Mouse (Mus musculus) embryonic facial prominence, embryonic 11.5 days (tissue): ENCODE measurements around the gene Nupl2. TPM values are rescaled to one million over a fixed set of nuclear protein-coding genes. Genes with fewer than 3 reads are reported as not detected.

Source experiments
- ATAC-seq: fragments of 200-750 bp; cut with Nextera tagmentation; replicated peaks from 2 replicates; pipeline ENCODE4 v1.8.0; 2017; ENCODE audit warnings: low read depth; ENCODE audit not compliant: insufficient number of reproducible peaks, low FRiP score, low TSS enrichment
- DNase-seq: peaks from one replicate; pipeline ENCODE4 v3.0.0-alpha.2; 2015; ENCODE audit warnings: low spot score
- H3K27ac ChIP-seq: fragments of 300-500 bp; sonication (generic); replicated peaks from 2 replicates; pipeline ENCODE4 v1.5.1; 2014; ENCODE audit warnings: mild to moderate bottlenecking, low read depth, low read length, control low read depth
- H3K27me3 ChIP-seq: fragments of 300-500 bp; sonication (generic); 2 replicates; pipeline ENCODE4 v1.6.1; 2014; ENCODE audit warnings: mild to moderate bottlenecking, low read length, moderate library complexity, mixed read lengths; ENCODE audit not compliant: control insufficient read depth, insufficient read depth
- H3K36me3 ChIP-seq: fragments of 300-500 bp; sonication (generic); replicated peaks from 2 replicates; pipeline ENCODE4 v1.6.1; 2014; ENCODE audit warnings: low read depth, mild to moderate bottlenecking, low read length, moderate library complexity, mixed read lengths; ENCODE audit not compliant: control insufficient read depth, insufficient read depth
- H3K4me1 ChIP-seq: fragments of 300-500 bp; sonication (generic); 2 replicates; pipeline ENCODE4 v1.6.1; 2014; ENCODE audit warnings: low read length, mixed read lengths; ENCODE audit not compliant: control insufficient read depth, insufficient read depth
- H3K4me2 ChIP-seq: fragments of 300-500 bp; sonication (generic); 2 replicates; pipeline ENCODE4 v1.6.1; 2014; ENCODE audit warnings: low read depth, mild to moderate bottlenecking, control low read depth, low read length, moderate library complexity
- H3K4me3 ChIP-seq: fragments of 300-500 bp; sonication (generic); 2 replicates; pipeline ENCODE4 v1.5.1; 2014; ENCODE audit warnings: low read depth, low read length, control low read depth
- H3K9ac ChIP-seq: fragments of 300-500 bp; sonication (generic); replicated peaks from 2 replicates; pipeline ENCODE4 v1.6.1; 2014; ENCODE audit warnings: mild to moderate bottlenecking, control low read depth, low read length
- H3K9me3 ChIP-seq: fragments of 300-500 bp; sonication (generic); replicated peaks from 2 replicates; pipeline ENCODE4 v1.6.1; 2016; ENCODE audit warnings: mild to moderate bottlenecking, low read length, inconsistent platforms, mixed read lengths; ENCODE audit not compliant: control insufficient read depth
- WGBS: fragments of 180-500 bp; shearing (Covaris S2); extraction: QIAGEN DNeasy Blood & Tissue Kit; methylation state at CpG from one replicate; pipeline ENCODE4 v1.1.7; 2014; 5-methylcytosine and 5-hydroxymethylcytosine counted together
- polyA plus RNA-seq: library from polyadenylated mRNA; unstranded; fragments of >200 nt; fragmentation: Nextera tagmentation; extraction: Ambion mirVana; gene quantifications from 2 replicates; pipeline ENCODE4 v1.2.1, GENCODE M21; 2014

Nupl2 gene
- polyA plus RNA-seq, 1 experiment from 2014 or later = 21.1 TPM

DNA sequence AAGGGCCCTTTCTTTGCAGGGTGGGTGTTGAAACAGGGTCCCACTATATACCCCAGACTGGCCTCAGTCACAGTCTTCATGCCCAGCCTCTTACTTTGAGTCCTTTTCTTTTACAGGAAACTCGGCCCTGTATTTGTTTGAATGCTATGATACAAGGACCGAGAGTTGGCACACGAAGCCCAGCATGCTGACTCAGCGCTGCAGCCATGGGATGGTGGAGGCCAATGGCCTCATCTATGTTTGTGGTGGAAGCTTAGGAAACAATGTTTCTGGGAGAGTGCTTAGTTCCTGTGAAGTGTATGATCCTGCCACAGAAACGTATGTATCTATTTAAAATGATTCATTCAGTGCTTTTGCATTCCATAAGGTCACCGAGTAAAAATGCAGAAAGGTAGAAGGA is 8.0 kb upstream of the Nupl2 start:
- H3K27me3 ChIP-seq = no peaks in the 10 kb centered on the region
- H3K4me1 ChIP-seq = no peaks in the 10 kb centered on the region
- DNase-seq (no peak), ATAC-seq (no peak)
- WGBS = 94% methylated on average over 6 of the region's 6 CpGs
- H3K4me3 ChIP-seq = no peak overlapping the region
- no peaks in the 10 kb centered on the region; the same call in 1 of the 2 replicates for H3K36me3 ChIP-seq
- H3K9me3 ChIP-seq = no peaks in the 10 kb centered on the region
- no peak overlapping the region for H3K9ac ChIP-seq
- no peak overlapping the region for H3K4me2 ChIP-seq
- no peak overlapping the region for H3K27ac ChIP-seq

GRCm38 (mm10) chr5:24167263-24167662 is 2.5 kb downstream of the Nupl2 start:
- no peak for ATAC-seq
- H3K27ac ChIP-seq = no peak overlapping the region

DNA sequence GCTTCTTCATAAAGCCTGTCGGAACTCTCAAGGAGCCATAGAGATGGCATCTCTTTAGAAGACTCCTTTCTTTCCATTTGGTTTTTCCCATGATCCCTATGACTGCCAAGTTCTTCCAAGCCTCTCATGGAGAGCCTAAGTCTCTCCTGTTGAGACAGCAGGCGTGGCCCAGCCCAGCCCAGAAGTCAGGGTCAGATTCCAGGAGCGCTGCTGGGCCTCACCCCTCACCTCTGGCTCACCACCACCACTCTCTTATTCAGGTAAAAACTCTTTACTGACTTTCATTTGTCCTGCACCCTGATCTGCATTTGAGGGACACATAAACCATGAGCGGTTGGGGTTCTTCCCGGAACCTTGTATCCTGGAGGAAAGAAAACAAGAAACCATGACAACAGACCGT is 5.1 kb downstream of the Nupl2 start:
- Histone ChIP-seq H3K9me3 (no peaks in the 10 kb centered on the region), H3K27me3 (no peaks in the 10 kb centered on the region), H3K4me2 (no peak overlapping the region), H3K27ac (no peak overlapping the region), H3K4me1 (no peaks in the 10 kb centered on the region), H3K9ac (no peak overlapping the region), H3K36me3 (no peaks in the 10 kb centered on the region), H3K4me3 (no peak overlapping the region)
- no peak for DNase-seq
- WGBS = 93% methylated on average over 6 of the region's 6 CpGs
- ATAC-seq = no peak

More at GRCm38 (mm10) chr5:24167263-24167662, 2.5 kb downstream of the Nupl2 start:
- no peaks in the 10 kb centered on the region for H3K4me1 ChIP-seq
- H3K27me3 ChIP-seq = no peaks in the 10 kb centered on the region
- no peak overlapping the region for H3K4me2 ChIP-seq
- H3K9ac ChIP-seq = no peak overlapping the region
- WGBS = 53% methylated on average over 5 of the region's 5 CpGs
- no peak overlapping the region for H3K4me3 ChIP-seq
- no peaks in the 10 kb centered on the region for H3K9me3 ChIP-seq
- H3K36me3 ChIP-seq = no peaks in the 10 kb centered on the region
- no peak for DNase-seq

- H3K4me1 ChIP-seq = no peaks in the 10 kb centered on the region
- H3K9ac ChIP-seq = no peak overlapping the region
- no peak overlapping the region for H3K4me2 ChIP-seq
- H3K27ac ChIP-seq = no peak overlapping the region
- H3K9me3 ChIP-seq = no peaks in the 10 kb centered on the region
- H3K36me3 ChIP-seq = no peaks in the 10 kb centered on the region
- ATAC-seq (no peak), DNase-seq (no peak)
- no peak overlapping the region for H3K4me3 ChIP-seq
- H3K27me3 ChIP-seq = no peaks in the 10 kb centered on the region
These were observed 7.3 kb downstream of the Nupl2 start for GRCm38 (mm10) chr5:24172092-24172491.

DNA sequence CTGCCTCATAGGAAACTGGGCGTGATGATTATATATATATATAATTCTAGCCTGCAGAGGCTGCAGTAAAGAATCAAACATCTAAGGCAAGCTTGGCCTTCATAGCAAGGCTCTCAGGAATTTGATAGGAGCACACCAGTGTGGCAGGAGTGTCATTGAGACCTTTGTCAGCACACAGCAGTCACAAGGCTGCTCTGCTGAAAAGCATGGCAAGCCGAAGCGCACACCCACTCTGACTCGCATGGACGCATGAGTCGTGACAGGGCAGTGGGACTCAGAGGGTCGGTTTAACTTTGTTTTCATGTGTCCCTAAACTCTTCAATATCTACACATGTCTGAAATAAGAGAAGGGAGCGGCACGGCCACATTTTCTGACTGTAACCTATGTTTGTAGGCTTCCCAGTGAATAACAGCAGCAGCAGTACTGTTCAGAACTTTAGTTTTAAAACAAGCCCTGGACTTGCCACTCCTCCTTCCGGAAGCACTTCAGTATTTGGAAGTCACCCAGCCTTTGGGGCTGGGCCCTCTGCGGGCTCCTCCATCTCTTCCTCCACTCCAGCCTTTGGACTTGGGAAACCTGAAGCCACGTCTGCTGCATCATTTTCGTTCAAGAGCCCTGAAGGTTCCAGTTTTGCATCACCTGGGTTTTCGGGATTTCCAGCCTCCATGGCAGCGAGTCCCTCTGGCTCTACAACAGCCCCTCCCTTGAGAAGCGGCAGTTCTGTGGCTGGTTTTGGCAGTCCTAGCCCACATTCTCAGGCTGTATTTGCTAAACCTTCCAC is 16.9 kb downstream of the Nupl2 start:
- WGBS = 94% methylated on average over 16 of the region's 16 CpGs
- H3K27ac ChIP-seq = no peak overlapping the region
- no peaks in the 10 kb centered on the region for H3K36me3 ChIP-seq
- H3K9me3 ChIP-seq = no peaks in the 10 kb centered on the region
- H3K9ac ChIP-seq = no peak overlapping the region
- no peak for DNase-seq
- no peak overlapping the region for H3K4me3 ChIP-seq
- H3K4me1 ChIP-seq = no peaks in the 10 kb centered on the region
- no peak for ATAC-seq
- no peak overlapping the region for H3K4me2 ChIP-seq
- H3K27me3 ChIP-seq = no peaks in the 10 kb centered on the region

DNA sequence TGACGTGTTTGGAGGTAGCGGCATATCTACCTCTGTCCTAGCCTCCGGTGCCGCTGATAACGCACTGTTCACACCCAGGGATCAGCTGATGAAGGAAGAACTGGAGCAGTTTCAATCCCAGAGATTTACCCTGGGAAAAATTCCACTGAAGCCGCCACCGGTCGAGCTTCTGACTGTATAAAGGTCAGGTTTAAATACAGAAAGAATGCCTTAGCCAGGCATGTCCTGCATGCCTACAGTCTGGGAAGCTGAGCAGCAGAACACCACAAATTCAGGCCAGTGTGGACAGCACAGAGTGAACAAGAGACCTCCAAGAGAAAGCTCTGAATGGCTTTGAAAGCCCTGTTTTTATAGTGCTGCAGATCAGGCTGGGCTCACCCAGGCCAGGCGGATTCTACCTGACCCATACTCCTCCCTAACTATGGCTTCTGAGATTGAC is 17.6 kb downstream of the Nupl2 start:
- H3K27me3 ChIP-seq = no peaks in the 10 kb centered on the region
- no peak overlapping the region for H3K4me2 ChIP-seq
- WGBS = 98% methylated on average over 8 of the region's 9 CpGs
- no peaks in the 10 kb centered on the region for H3K9me3 ChIP-seq
- H3K9ac ChIP-seq = no peak overlapping the region
- no peak overlapping the region for H3K4me3 ChIP-seq
- ATAC-seq (no peak), DNase-seq (no peak)
- H3K4me1 ChIP-seq = no peaks in the 10 kb centered on the region
- H3K27ac ChIP-seq = no peak overlapping the region
- H3K36me3 ChIP-seq = no peaks in the 10 kb centered on the region; the same call in 1 of the 2 replicates

DNA sequence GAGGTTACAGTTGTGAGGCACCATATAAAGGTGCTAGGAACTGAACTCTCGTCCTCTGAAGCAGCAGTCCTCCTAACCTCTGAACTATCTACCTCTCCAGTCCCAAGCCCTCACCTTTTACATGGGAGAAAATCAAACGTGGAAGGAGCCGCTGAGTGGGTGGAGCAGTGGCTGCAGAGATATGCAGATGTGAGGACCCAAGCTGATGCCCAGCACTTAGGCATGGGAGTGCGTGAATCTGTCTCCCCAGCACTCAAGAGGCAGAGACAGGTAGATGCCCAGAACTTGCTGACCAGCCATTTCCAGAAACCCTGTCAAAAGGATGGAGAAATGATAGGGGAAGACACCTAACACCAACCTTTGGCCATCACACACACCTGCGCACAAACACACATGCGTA is 18.3 kb downstream of the Nupl2 start:
- no peaks in the 10 kb centered on the region; the same call in 1 of the 2 replicates for H3K36me3 ChIP-seq
- H3K4me2 ChIP-seq = no peak overlapping the region
- no peaks in the 10 kb centered on the region for H3K27me3 ChIP-seq
- H3K27ac ChIP-seq = no peak overlapping the region
- no peaks in the 10 kb centered on the region for H3K9me3 ChIP-seq
- no peak overlapping the region for H3K4me3 ChIP-seq
- 90% methylated on average over 6 of the region's 6 CpGs for WGBS
- no peak overlapping the region for H3K9ac ChIP-seq
- no peak for ATAC-seq
- no peaks in the 10 kb centered on the region for H3K4me1 ChIP-seq
- DNase-seq = no peak

DNA sequence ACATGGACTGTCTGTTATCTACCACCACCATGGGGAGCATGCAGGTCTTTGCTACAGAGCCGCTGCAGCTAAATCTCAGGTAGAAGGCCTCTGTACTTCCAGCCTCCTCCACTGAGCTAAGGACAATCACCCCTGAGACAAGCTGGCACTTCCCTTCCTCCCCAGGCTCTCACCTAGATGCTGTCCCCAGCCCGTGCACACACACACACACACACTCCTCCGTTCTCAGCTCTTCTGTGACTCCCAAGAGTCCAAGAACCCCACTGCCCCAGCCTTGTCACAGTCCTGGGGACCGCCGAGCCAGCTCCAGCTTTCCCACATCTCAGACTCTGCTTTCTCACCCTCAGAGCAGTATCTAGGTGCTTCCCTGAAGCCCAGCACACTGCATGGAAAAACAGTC is 19.2 kb downstream of the Nupl2 start:
- Histone ChIP-seq H3K4me2 (no peak overlapping the region), H3K9ac (no peak overlapping the region), H3K4me3 (no peak overlapping the region), H3K27ac (no peak overlapping the region), H3K36me3 (no peaks in the 10 kb centered on the region; the same call in 1 of the 2 replicates), H3K4me1 (no peaks in the 10 kb centered on the region), H3K27me3 (no peaks in the 10 kb centered on the region), H3K9me3 (no peaks in the 10 kb centered on the region)
- ATAC-seq (no peak), DNase-seq (no peak)
- WGBS = 88% methylated on average over 5 of the region's 5 CpGs
